Mouse (Mus musculus): ENCODE data around the gene Galnt2. TPM values are rescaled to one million over a fixed set of nuclear protein-coding genes. Genes with fewer than 3 reads are reported as not detected.

The Galnt2 gene
- total and polyA plus RNA-seq, 3 experiments, result 18.6 to 27.3 (median 23.6) TPM

DNA sequence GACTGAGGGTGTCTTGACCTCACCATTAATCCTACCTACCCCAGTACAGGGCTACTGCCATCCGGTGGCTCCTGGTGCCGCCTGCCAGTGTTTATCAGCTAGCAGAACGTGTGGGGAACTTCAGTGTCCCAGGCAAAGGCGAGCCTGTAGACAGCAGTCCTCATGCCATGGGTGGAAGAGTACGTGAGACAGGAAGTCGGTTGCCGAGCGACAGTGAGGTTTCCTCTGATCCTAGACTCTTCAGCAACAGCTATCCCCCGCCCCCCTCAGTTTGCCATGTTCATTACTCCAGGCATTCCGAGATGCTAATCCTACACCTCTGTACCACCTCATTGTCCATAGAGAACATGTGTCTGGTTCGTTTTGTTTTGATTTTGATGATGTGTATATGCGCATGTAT, 29.2 kb downstream of the Galnt2 start:
- no peaks in the 10 kb centered on the region for H3K79me2 ChIP-seq (replicated peaks; ENCODE audit: control insufficient read depth, extremely low read depth, insufficient read depth, poor library complexity, severe bottlenecking)
- H3K27me3 ChIP-seq (replicated peaks), result no peaks in the 10 kb centered on the region
- dilution Hi-C loops (cut with MboI; ENCODE audit: extremely low pct_ligation_motif_present, extremely low pct_unique_long_range_greater_than_20kb, low sequenced_read_pairs), result no loop called here
- H3K4me1 ChIP-seq (ENCODE audit: control insufficient read depth in 1 of 2, insufficient read depth in 2 of 2), result peaks cover 48 to 94% of the 10 kb centered on the region in 2 experiments
- H3K9me3 ChIP-seq (replicated peaks; ENCODE audit: low read length), result no peaks in the 10 kb centered on the region
- H3K4me3 ChIP-seq (replicated peaks in 1 of 3; ENCODE audit: low read depth in 2 of 3, low read length in 2 of 3, poor library complexity in 1 of 3), result peak overlapping the region in 2 of 3 experiments; percentile 2 to 12
- TF ChIP-seq CTCF (conservative IDR thresholded peaks at IDR 0.05 in 1 of 2, IDR thresholded peaks at IDR 0.05 in 1 of 2; ENCODE audit: low read depth in 2 of 2, low read length in 2 of 2) (peak in 1 of 2 experiments; percentile 3; a peak in 1 of 4 replicates), MYC (IDR thresholded peaks at IDR 0.05; ENCODE audit: low read depth, low read length) (no peak)
- no peak overlapping the region for H3K9ac ChIP-seq (ENCODE audit: insufficient read depth, low read depth)
- H3K27ac ChIP-seq (ENCODE audit: insufficient read depth, low read depth), result peak overlapping the region; percentile 29
- peak overlapping the region; percentile 52; the same call in 1 of the 2 replicates for H3K4me2 ChIP-seq (ENCODE audit: insufficient read depth, low read depth, poor library complexity, severe bottlenecking)
- in situ Hi-C loops (cut with MboI; ENCODE audit: low pct_ligation_motif_present, low pct_unique_long_range_greater_than_20kb, low sequenced_read_pairs), result no loop called here
- DNase-seq (ENCODE audit: extremely low read depth), result no peak
- peaks cover 4 to 37% of the 10 kb centered on the region in 2 experiments for H3K36me3 ChIP-seq (replicated peaks in 1 of 2; ENCODE audit: control insufficient read depth in 1 of 2, insufficient read depth in 1 of 2, low read length in 1 of 2)

- peaks cover 4 to 35% of the 10 kb centered on the region in 2 experiments for H3K36me3 ChIP-seq (replicated peaks in 1 of 2; ENCODE audit: control insufficient read depth in 1 of 2, insufficient read depth in 1 of 2, low read length in 1 of 2)
Measured at GRCm38 (mm10) chr8:124263058-124263457, 31.9 kb downstream of the Galnt2 start.

DNA sequence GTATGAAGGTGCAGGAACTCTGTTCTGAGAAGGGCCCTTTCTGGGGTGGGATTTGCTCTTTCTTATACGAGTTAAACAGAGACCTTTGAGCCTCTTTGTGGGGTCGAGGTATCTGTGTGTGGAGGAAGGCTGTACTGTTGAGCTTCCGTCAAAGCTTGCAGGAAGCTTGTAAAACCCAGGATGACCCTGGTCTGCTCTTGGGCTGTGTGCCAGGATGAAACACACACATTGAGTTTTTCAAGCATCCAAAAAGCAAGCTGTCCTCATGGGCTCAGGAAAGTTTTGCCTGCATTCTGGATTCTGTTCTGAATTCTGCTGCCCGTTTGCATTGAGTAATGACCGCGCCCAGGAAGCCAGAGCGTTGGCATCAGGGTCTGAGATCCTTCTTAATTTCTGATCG, 32.8 kb downstream of the Galnt2 start:
- no peak overlapping the region for H3K4me2 ChIP-seq (ENCODE audit: insufficient read depth, low read depth, poor library complexity, severe bottlenecking)
- H3K79me2 ChIP-seq (replicated peaks; ENCODE audit: control insufficient read depth, extremely low read depth, insufficient read depth, poor library complexity, severe bottlenecking), result no peaks in the 10 kb centered on the region
- no peak for TF ChIP-seq RCOR1 (conservative IDR thresholded peaks at IDR 0.05; ENCODE audit: low read depth, low read length)
- peaks cover 4 to 34% of the 10 kb centered on the region in 2 experiments for H3K36me3 ChIP-seq (replicated peaks in 1 of 2; ENCODE audit: control insufficient read depth in 1 of 2, insufficient read depth in 1 of 2, low read length in 1 of 2)
- no peak overlapping the region for H3K9ac ChIP-seq (ENCODE audit: insufficient read depth, low read depth)
- H3K27me3 ChIP-seq (replicated peaks), result no peaks in the 10 kb centered on the region
- H3K4me3 ChIP-seq (replicated peaks in 1 of 3; ENCODE audit: low read depth in 2 of 3, low read length in 2 of 3, poor library complexity in 1 of 3), result no peak overlapping the region
- H3K9me3 ChIP-seq (replicated peaks; ENCODE audit: low read length), result peaks cover 2% of the 10 kb centered on the region
- no peak overlapping the region for H3K27ac ChIP-seq (ENCODE audit: insufficient read depth, low read depth)
- in situ Hi-C loops (cut with MboI; ENCODE audit: low pct_ligation_motif_present, low pct_unique_long_range_greater_than_20kb, low sequenced_read_pairs), result no loop called here
- peaks cover 60 to 96% of the 10 kb centered on the region in 2 experiments for H3K4me1 ChIP-seq (ENCODE audit: control insufficient read depth in 1 of 2, insufficient read depth in 2 of 2)
- no peak for DNase-seq (ENCODE audit: extremely low read depth)
- dilution Hi-C loops (cut with MboI; ENCODE audit: extremely low pct_ligation_motif_present, extremely low pct_unique_long_range_greater_than_20kb, low sequenced_read_pairs), result no loop called here

More at GRCm38 (mm10) chr8:124263058-124263457, 31.9 kb downstream of the Galnt2 start:
- no peak overlapping the region for H3K4me2 ChIP-seq (ENCODE audit: insufficient read depth, low read depth, poor library complexity, severe bottlenecking)
- no peak for DNase-seq (ENCODE audit: extremely low read depth)
- H3K4me1 ChIP-seq (ENCODE audit: control insufficient read depth in 1 of 2, insufficient read depth in 2 of 2), result peaks cover 63 to 95% of the 10 kb centered on the region in 2 experiments
- H3K4me3 ChIP-seq (replicated peaks in 1 of 3; ENCODE audit: low read depth in 2 of 3, low read length in 2 of 3, poor library complexity in 1 of 3), result no peak overlapping the region
- no peak for TF ChIP-seq RCOR1 (conservative IDR thresholded peaks at IDR 0.05; ENCODE audit: low read depth, low read length)
- no peak for TF ChIP-seq IRF4 (IDR thresholded peaks at IDR 0.05; ENCODE audit: low read depth, low read length)
- no peak for TF ChIP-seq BHLHE40 (IDR thresholded peaks at IDR 0.05; ENCODE audit: low read depth, low read length)
- no peak for TF ChIP-seq PAX5 (IDR thresholded peaks at IDR 0.05; ENCODE audit: low read length)
- no peak for TF ChIP-seq ZC3H11A (IDR thresholded peaks at IDR 0.05; ENCODE audit: low read depth, low read length)
- no peak for TF ChIP-seq CHD2 (IDR thresholded peaks at IDR 0.05; ENCODE audit: low read length)
- no peaks in the 10 kb centered on the region for H3K79me2 ChIP-seq (replicated peaks; ENCODE audit: control insufficient read depth, extremely low read depth, insufficient read depth, poor library complexity, severe bottlenecking)
- in situ Hi-C loops (cut with MboI; ENCODE audit: low pct_ligation_motif_present, low pct_unique_long_range_greater_than_20kb, low sequenced_read_pairs), result no loop called here
- dilution Hi-C loops (cut with MboI; ENCODE audit: extremely low pct_ligation_motif_present, extremely low pct_unique_long_range_greater_than_20kb, low sequenced_read_pairs), result no loop called here
- H3K27ac ChIP-seq (ENCODE audit: insufficient read depth, low read depth), result no peak overlapping the region
- peaks cover 2% of the 10 kb centered on the region for H3K9me3 ChIP-seq (replicated peaks; ENCODE audit: low read length)
- H3K9ac ChIP-seq (ENCODE audit: insufficient read depth, low read depth), result no peak overlapping the region
- H3K27me3 ChIP-seq (replicated peaks), result no peaks in the 10 kb centered on the region

All from CH12.LX (cell line).